Mouse (Mus musculus) lung, adult 2 months (tissue): Measurements from ENCODE around the gene Wnk1. TPM values are rescaled to one million over a fixed set of nuclear protein-coding genes. Genes with fewer than 3 reads are reported as not detected.
A peak's percentile ranks its signal among the peaks of the same experiment; 100 is the strongest.
"Not testable (repeated sequence)": the region's sequence is repeated elsewhere in the genome, so short reads cannot be mapped to it uniquely, and the experiment has no call there.

Experiments
- DNase-seq: peaks from one replicate; pipeline ENCODE4 v3.0.0; 2022
- H3K4me1 ChIP-seq: fragments of 200-500 bp; 2 replicates; pipeline ENCODE4 v1.6.1; 2011; ENCODE audit warnings: low read length; ENCODE audit not compliant: control insufficient read depth, insufficient read depth
- H3K4me3 ChIP-seq: fragments of 200-500 bp; replicated peaks from 2 replicates; pipeline ENCODE3; 2011; ENCODE audit warnings: low read depth, mild to moderate bottlenecking, control low read depth, low read length; ENCODE audit errors: extremely low read depth
- CTCF ChIP-seq: fragments of 200-500 bp; IDR thresholded peaks from 2 replicates; pipeline ENCODE4 v1.5.1; 2011; ENCODE audit warnings: mild to moderate bottlenecking, low read length, control low read depth; ENCODE audit not compliant: insufficient read depth
- POLR2A ChIP-seq: fragments of 200-500 bp; IDR thresholded peaks from 2 replicates; pipeline ENCODE4 v1.6.1; 2011; ENCODE audit warnings: low read depth, mild to moderate bottlenecking, control low read depth, low read length, borderline replicate concordance; ENCODE audit errors: extremely low read depth
- WGBS: fragments of 180-500 bp; shearing (Covaris S2); methylation state at CpG from one replicate; pipeline ENCODE4 v1.1.7; 2018; 5-methylcytosine and 5-hydroxymethylcytosine counted together
- polyA plus RNA-seq: library from polyadenylated mRNA; depleted of rRNA; stranded (reverse); fragments of >200 nt; gene quantifications from 2 replicates; pipeline ENCODE4 v1.2.3, GENCODE M21; 2012; rRNA removed

Wnk1 gene
- 131 and 136 TPM in 2 replicates for polyA plus RNA-seq

GRCm38 (mm10) chr6:120038366-120039255 lies at the start of gene Wnk1:
Gene Wnk1 (minus strand): TSS chr6:120038672.
- WGBS, result under 1% methylated on average over 55 of the region's 59 CpGs
- peak; percentile 97; the same call in 1 of the 2 replicates for TF ChIP-seq POLR2A
- no peak for TF ChIP-seq CTCF
- peak; percentile 95 for DNase-seq

DNA sequence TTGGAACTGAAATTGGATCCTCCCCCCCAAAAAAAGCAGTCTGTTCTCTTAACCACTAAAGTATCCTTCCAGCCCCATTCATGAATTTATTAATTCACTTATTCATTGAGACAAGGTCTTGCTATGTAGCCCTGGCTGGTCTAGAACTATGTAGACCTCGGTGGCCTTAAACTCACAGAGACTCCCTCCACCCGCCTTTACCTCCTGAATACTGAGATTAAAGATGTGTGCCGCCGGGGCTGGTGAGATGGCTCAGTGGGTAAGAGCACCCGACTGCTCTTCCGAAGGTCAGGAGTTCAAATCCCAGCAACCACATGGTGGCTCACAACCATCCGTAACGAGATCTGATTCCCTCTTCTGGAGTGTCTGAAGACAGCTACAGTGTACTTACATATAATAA lies 48.6 kb upstream of the Wnk1 start:
- not testable (repeated sequence) for DNase-seq, H3K4me1 ChIP-seq, H3K4me3 ChIP-seq
- 95% methylated on average over 8 of the region's 8 CpGs for WGBS

More at GRCm38 (mm10) chr6:120038366-120039255, at the start of gene Wnk1:
- H3K4me1 ChIP-seq, result no peaks in the 10 kb centered on the region
- peak within 1 kb of the TSS; percentile 96 for H3K4me3 ChIP-seq

DNA sequence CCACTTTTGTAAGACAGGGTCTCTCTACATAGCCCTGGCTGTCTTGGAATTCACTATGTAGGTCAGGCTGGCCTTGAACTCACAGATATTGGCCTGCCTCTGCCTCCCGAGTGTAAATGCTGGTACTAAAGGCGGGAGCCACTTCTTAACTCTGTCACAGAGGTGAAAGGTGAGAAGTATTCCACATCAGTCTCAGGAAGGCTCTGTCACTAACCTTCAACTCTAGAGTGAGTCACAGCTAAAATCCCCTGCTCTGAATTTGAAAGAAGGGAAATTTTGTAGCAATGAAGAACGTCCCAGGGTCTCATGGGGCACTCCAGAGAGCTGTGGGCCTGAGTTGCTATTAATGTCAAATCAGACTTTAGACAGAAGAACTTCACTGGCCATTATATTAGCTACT lies 47.4 kb upstream of the Wnk1 start:
- 89% methylated on average over 3 of the region's 3 CpGs for WGBS

DNA sequence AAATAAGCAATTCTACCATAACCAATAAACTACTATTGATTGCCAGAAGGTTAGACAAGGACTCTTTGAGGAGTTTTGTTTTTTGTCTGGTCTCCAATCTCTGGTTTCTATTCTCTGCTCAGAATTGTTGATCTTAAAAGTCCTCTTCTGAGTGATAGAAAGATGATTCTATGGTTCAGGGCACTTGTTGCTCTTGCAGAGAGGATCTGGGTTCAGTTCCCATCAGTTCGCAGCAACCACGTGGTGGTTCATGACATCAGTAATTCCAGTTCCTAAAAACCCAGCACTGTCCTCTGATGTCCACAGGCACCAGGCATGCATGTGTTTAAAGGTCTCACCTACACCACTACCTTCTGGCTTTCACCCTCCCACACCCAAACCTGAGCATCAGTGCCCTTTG lies 46.5 kb upstream of the Wnk1 start:
- no peak for DNase-seq
- TF ChIP-seq CTCF (no peak), POLR2A (no peak)
- no peak overlapping the region for H3K4me3 ChIP-seq
- WGBS, result 75% methylated on average over 2 of the region's 2 CpGs
- no peaks in the 10 kb centered on the region; the same call in 1 of the 2 replicates for H3K4me1 ChIP-seq

More for the DNA sequence above, 47.4 kb upstream of the Wnk1 start:
- TF ChIP-seq CTCF (no peak), POLR2A (no peak)
- H3K4me1 ChIP-seq, result no peaks in the 10 kb centered on the region; the same call in 1 of the 2 replicates
- no peak for DNase-seq
- no peak overlapping the region for H3K4me3 ChIP-seq

- 67% methylated on average over 6 of the region's 6 CpGs for WGBS
- Histone ChIP-seq H3K4me3 (no peak overlapping the region), H3K4me1 (no peaks in the 10 kb centered on the region; the same call in 1 of the 2 replicates)
- TF ChIP-seq POLR2A, result no peak
- TF ChIP-seq CTCF, result no peak
- DNase-seq, result no peak
Observed at GRCm38 (mm10) chr6:120083442-120083841, 45.0 kb upstream of the Wnk1 start.

- no peak for TF ChIP-seq POLR2A
- TF ChIP-seq CTCF, result no peak
- WGBS, result 63% methylated on average over 8 of the region's 8 CpGs
- Histone ChIP-seq H3K4me1 (no peaks in the 10 kb centered on the region; the same call in 1 of the 2 replicates), H3K4me3 (no peak overlapping the region)
- DNase-seq, result no peak
Observed at GRCm38 (mm10) chr6:120082951-120083411, 44.5 kb upstream of the Wnk1 start.

GRCm38 (mm10) chr6:120082251-120082950 lies 43.9 kb upstream of the Wnk1 start:
- no peaks in the 10 kb centered on the region; the same call in 1 of the 2 replicates for H3K4me1 ChIP-seq
- WGBS, result 82% methylated on average over 6 of the region's 6 CpGs
- H3K4me3 ChIP-seq, result no peak overlapping the region
- no peak for DNase-seq
- TF ChIP-seq CTCF (no peak), POLR2A (no peak)

- no peaks in the 10 kb centered on the region; the same call in 1 of the 2 replicates for H3K4me1 ChIP-seq
- 75% methylated on average over 4 of the region's 4 CpGs for WGBS
- no peak overlapping the region for H3K4me3 ChIP-seq
- TF ChIP-seq CTCF (no peak), POLR2A (no peak)
- DNase-seq, result no peak
Observed at GRCm38 (mm10) chr6:120081516-120081915, 43.0 kb upstream of the Wnk1 start.

DNA sequence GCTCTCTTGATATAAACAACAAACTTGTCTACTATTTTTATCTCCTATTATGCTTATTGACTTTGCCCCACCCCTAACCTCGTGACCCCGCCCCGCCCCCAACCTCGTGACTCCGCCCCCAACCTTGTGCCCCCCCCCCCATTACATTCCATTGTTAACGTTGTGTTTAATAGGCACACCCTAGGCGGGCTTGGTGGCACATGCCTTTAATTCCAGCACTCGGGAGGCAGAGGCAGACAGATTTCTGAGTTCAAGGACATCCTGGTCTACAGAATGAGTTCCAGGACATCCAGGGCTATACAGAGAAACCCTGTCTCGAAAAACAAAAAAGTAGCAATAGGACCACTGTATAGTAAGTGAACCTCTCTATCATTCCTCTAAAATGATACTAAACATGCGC lies 41.1 kb upstream of the Wnk1 start:
- Histone ChIP-seq H3K4me3 (no peak overlapping the region), H3K4me1 (no peaks in the 10 kb centered on the region; the same call in 1 of the 2 replicates)
- WGBS, result 69% methylated on average over 10 of the region's 10 CpGs
- no peak for TF ChIP-seq CTCF
- TF ChIP-seq POLR2A, result no peak
- no peak for DNase-seq
